Mouse (Mus musculus): ENCODE results near the gene Npas3.

- TF ChIP-seq POLR2A (IDR thresholded peaks at IDR 0.05; ENCODE audit: extremely low read depth, insufficient read depth, low read length), result no peak
- no peak for TF ChIP-seq CTCF (IDR thresholded peaks at IDR 0.05; ENCODE audit: low read depth, low read length)
Observed at GRCm38 (mm10) chr12:53317801-53318200, 69.3 kb downstream of the Npas3 start.
